Mouse (Mus musculus) spleen, postnatal 14 days (tissue): ENCODE measurements around the gene Fgd3.
A peak's percentile ranks its signal among the peaks of the same experiment; 100 is the strongest.

Experiments
- DNase-seq, 2 experiments: peaks; one replicate each; pipeline ENCODE4 v3.0.0; 2021 to 2022; ENCODE audit warnings: low spot score in 2 of 2

Fgd3 gene

GRCm38 (mm10) chr13:49307311-49307969 lies 12.7 kb downstream of the Fgd3 start:
- peak; percentile 40 to 41 for DNase-seq

DNA sequence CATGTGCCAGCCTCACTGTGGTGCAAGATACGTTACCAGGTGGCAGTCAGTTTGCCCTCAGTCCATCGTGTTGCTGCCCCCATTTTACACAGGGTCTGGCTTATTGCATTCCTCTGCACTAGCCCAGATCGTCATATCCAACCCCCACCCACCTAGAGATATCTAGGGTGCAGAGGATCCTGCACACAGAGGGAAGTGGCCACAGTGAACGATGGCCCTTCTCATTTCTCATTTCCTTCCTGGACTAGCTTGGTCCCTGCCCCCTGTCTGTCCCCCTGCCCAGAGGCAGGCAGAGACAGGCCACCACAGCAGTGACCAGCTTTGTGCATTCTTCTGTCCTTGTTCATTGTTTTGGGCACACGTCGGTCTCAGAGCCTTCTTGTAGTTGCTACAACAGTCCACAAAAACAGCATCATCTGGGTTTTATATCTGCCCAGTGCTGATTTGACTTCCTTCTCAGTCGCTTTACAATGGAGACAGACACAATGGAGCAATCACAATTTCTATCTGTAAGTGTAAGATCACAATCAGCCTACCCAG lies 13.3 kb downstream of the Fgd3 start:
- no peak for DNase-seq

- DNase-seq = no peak
Measured at GRCm38 (mm10) chr13:49300771-49301170, 19.3 kb downstream of the Fgd3 start.

DNA sequence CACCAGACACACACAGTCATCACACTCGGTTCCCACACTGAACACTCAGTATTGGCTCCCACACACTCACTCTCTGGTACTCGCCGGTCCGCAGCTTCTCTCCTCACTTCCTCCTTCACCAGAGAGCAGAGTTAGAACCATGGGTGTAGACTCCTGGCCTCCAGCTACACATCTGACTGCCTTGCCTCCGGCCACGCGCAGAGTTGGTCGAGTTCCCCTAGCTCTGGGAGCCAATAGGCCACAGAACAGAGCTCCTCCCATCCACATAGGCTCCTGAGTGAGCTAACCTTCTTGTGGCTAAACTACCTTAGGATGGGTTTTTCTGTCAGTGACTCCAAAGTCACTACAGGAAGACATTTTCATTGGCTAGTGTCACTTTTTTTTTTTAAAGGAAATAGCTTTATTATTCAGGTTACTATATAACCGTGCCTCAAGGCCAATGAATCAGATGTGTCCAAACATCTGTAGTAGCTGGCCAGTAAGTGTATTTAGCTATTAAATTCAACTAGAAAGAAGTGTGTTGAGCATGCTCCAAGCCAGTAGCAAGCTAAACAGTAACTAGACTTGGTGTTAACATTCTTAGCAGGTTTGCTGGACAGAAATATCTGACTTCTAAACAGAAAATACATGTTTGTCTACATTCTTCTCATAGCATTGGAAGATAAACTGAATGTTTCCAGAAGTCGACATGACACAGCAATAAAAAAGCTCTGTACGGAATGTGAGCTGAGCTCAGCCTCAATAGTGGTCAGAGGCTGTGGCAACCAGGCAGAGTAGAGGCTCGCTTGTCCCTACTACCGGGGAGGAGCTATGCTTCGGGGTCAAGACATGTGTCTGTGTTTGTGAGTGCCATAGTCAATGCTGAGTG lies 21.4 kb downstream of the Fgd3 start:
- no peak for DNase-seq

DNA sequence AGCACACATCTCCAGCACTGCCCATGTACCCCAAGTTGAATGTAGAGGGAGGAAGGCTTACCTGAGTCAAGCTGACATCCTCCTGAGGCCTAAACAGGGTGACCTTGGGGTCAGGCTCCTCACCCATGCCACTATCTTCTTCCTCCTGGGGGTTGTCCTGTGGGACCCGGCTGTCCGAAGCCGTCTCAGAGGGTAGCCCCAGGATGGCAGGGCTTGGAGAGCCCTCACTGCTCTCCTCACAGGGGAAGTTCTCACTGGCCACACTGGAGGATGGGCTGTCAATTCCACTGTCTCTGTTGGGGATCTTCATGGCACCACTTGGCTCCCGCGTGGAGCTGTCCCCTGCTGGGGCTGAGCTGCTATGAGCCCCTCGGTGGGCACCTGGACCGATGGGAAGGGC lies 23.8 kb downstream of the Fgd3 start:
- no peak for DNase-seq

- no peak for DNase-seq
Measured at GRCm38 (mm10) chr13:49294108-49294507, 26.0 kb downstream of the Fgd3 start.

DNA sequence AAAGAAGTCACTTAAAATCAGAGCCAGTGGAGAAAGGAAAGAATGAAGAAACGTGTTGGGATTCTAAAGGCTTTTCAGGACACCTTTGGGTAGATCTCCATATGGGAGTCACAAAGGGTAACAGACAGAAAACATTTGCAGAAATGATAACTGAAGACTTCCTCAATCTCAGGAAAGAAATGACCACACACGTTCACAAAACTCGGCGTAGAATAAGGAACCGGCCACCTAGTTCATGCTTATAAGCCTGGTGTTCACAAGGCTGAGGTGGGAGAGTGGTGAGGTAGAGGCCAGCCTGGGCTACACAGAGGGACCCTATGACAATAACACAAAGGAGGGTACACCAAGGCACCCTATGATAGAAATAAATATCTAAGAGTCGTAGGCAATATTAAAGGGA lies 28.2 kb downstream of the Fgd3 start:
- DNase-seq = no peak

GRCm38 (mm10) chr13:49291398-49291797 lies 28.7 kb downstream of the Fgd3 start:
- DNase-seq = peak in 1 of 2 experiments; percentile 42

- no peak for DNase-seq
Measured at GRCm38 (mm10) chr13:49287224-49287623, 32.9 kb downstream of the Fgd3 start.

- DNase-seq = no peak
Measured at GRCm38 (mm10) chr13:49286750-49287149, 33.4 kb downstream of the Fgd3 start.

DNA sequence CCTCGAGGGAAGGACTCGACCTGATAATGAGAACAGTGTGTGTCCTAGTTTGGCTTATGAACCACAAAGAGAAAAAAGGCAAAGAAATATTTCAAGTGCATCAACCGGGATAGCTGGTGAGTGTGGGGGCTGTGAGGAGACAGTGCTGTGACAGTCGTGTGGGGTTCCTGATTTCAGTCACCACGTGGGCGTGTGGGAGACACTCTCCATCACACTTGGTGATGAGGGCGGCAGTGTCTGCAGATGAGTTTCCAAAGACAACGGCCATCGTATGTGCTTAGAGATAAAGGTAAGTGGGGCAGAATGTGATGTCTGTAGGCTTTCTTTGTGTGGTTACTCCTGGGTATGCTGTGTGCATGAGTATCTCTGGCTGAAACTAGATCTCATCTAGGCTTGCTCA lies 36.4 kb downstream of the Fgd3 start:
- DNase-seq = no peak

- no peak for DNase-seq
Measured at GRCm38 (mm10) chr13:49282168-49282567, 37.9 kb downstream of the Fgd3 start.

DNA sequence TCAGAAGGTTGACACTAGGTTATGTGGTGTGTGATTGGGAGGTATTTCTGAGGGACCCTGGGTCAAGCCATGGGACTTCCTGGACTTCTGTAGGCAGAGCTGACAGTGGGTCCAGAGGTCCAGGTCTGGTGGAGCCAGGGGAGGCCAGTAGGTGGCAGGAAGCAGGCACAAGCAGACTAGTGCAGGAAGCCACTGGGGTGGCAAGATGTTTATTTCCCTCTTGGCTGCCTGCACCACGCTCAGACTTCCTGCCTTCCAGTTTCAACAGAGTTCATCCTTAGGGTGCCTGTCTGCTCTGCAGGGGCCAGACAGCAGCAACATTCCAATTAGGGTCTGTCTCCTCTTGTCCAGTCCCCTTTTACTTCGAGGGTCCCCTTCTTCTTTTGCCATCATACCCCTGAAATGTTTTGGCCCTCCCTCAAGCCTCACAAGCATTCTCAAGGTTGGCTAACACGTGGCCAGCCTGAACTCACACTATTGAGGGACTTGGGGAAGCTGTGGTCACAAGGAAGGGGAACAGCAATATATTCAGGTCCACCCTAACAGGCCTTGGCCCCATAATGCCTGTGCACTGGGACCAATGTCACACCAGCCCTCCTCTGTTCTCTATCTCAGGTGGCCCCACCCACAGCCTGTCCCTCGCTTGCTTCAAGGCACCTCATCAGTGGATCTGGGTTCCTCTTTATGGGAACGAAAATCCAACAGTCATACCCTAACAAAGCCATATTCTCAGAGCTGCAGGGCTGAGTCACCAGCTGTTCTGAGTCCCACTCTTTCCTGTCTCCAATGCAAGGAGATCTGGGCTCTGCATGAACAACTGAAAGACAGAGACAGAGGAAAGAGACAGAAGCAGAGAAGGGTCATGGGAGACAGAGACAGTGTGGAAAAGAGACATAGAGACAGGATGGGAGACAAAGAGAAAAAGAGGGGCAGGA lies 48.0 kb downstream of the Fgd3 start:
- DNase-seq = peak in 1 of 2 experiments; percentile 26

- no peak for DNase-seq
Measured at GRCm38 (mm10) chr13:49270500-49270899, 49.6 kb downstream of the Fgd3 start.

DNA sequence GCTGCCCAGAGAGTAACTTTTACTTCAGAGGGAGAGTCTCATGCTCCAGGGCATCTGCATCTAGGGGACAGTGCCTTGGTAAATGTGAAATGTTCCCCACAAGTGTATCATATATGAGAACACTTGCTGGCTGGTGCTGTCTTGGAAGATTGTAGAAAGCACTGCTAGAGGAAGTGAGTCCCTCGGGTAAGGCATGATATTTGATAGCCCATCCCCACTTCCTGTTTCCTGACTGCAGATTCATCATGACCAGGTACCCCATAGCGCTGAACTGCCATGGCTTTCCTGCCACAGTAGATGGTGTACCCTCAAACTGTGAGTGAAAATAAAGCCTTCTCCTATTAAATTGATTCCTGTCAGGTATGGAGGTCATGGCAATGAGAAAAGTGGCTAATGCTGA lies 52.5 kb downstream of the Fgd3 start:
- DNase-seq = no peak

- no peak for DNase-seq
Measured at GRCm38 (mm10) chr13:49260036-49260722, 59.9 kb downstream of the Fgd3 start.

- no peak for DNase-seq
Measured at GRCm38 (mm10) chr13:49257819-49258313, 62.2 kb downstream of the Fgd3 start.

GRCm38 (mm10) chr13:49252746-49253145 lies 67.4 kb downstream of the Fgd3 start:
- no peak for DNase-seq

DNA sequence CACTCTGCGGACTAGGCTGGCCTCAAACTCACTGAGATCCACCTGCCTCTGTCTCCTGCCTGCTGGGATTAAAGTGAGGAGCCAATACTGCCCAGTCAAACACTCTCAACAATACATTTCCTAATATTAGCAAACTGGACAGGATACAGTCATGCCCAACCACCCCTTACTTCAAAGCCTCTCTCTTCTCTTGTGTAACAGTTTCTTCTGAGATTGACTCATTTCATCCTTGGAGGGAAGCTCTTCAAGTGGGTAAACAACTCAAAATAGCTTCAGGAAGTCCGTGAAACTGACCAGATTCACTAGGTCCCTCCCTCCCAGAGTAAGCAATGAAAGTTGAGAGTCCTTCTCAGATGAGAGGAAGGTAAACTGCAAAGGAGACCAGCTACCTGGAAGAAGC lies 68.0 kb downstream of the Fgd3 start:
- DNase-seq = no peak

- DNase-seq = no peak
Measured at GRCm38 (mm10) chr13:49250716-49251517, 69.2 kb downstream of the Fgd3 start.
